Mouse (Mus musculus) liver, embryonic 11.5 days (tissue): Measurements from ENCODE around the gene Asxl2. TPM values are rescaled to one million over a fixed set of nuclear protein-coding genes. Genes with fewer than 3 reads are reported as not detected.
A peak's percentile ranks its signal among the peaks of the same experiment; 100 is the strongest.

Experiments used
- ATAC-seq: fragments of 200-750 bp; cut with Nextera tagmentation; replicated peaks from 2 replicates; pipeline ENCODE4 v1.8.0; 2017; ENCODE audit warnings: moderate number of reproducible peaks, mild to moderate bottlenecking, moderate TSS enrichment, moderate library complexity; ENCODE audit not compliant: low FRiP score
- DNase-seq: peaks from one replicate; pipeline ENCODE4 v3.0.0-alpha.2; 2017; ENCODE audit warnings: low spot score
- H3K27ac ChIP-seq: fragments of 300-500 bp; sonication (generic); 2 replicates; pipeline ENCODE4 v1.5.1; 2014; ENCODE audit warnings: mild to moderate bottlenecking, low read depth, low read length, control low read depth
- H3K27me3 ChIP-seq: fragments of 300-500 bp; sonication (generic); replicated peaks from 2 replicates; pipeline ENCODE4 v1.6.1; 2014; ENCODE audit warnings: low read length, mixed read lengths; ENCODE audit not compliant: control insufficient read depth, insufficient read depth
- H3K36me3 ChIP-seq: fragments of 300-500 bp; sonication (generic); 2 replicates; pipeline ENCODE4 v1.6.1; 2014; ENCODE audit warnings: mild to moderate bottlenecking, low read length, moderate library complexity, mixed read lengths; ENCODE audit not compliant: control insufficient read depth, insufficient read depth
- H3K4me1 ChIP-seq: fragments of 300-500 bp; sonication (generic); replicated peaks from 2 replicates; pipeline ENCODE4 v1.6.1; 2014; ENCODE audit warnings: low read length, mixed read lengths; ENCODE audit not compliant: control insufficient read depth, insufficient read depth
- H3K4me2 ChIP-seq: fragments of 300-500 bp; sonication (generic); 2 replicates; pipeline ENCODE4 v1.6.1; 2014; ENCODE audit warnings: mild to moderate bottlenecking, control low read depth, moderate library complexity
- H3K4me3 ChIP-seq: fragments of 300-500 bp; sonication (generic); 2 replicates; pipeline ENCODE4 v1.5.1; 2014; ENCODE audit warnings: low read depth, low read length, control low read depth
- H3K9ac ChIP-seq: fragments of 300-500 bp; sonication (generic); 2 replicates; pipeline ENCODE4 v1.6.1; 2014; ENCODE audit warnings: low read depth, low read length, control low read depth
- H3K9me3 ChIP-seq: fragments of 300-500 bp; sonication (generic); 2 replicates; pipeline ENCODE4 v1.6.1; 2016; ENCODE audit warnings: low read length, inconsistent platforms, mixed read lengths; ENCODE audit not compliant: control insufficient read depth
- WGBS: fragments of 180-500 bp; shearing (Covaris S2); extraction: QIAGEN DNeasy Blood & Tissue Kit; methylation state at CpG from one replicate; pipeline ENCODE4 v1.1.7; 2014; 5-methylcytosine and 5-hydroxymethylcytosine counted together
- polyA plus RNA-seq: library from polyadenylated mRNA; unstranded; fragments of >200 nt; fragmentation: Nextera tagmentation; extraction: Ambion mirVana; gene quantifications from 2 replicates; pipeline ENCODE4 v1.2.1, GENCODE M21; 2014

The Asxl2 gene
- polyA plus RNA-seq, 1 experiment from 2014 or later, result 21.4 TPM

GRCm38 (mm10) chr12:3422786-3423185, 3.9 kb upstream of the Asxl2 start:
- H3K4me1 ChIP-seq, result peaks cover 6% of the 10 kb centered on the region; the same call in 1 of the 2 replicates
- no peak overlapping the region for H3K9ac ChIP-seq
- H3K27ac ChIP-seq, result no peak overlapping the region
- WGBS, result 86% methylated on average over 1 of the region's 1 CpGs
- no peak overlapping the region for H3K4me3 ChIP-seq
- no peaks in the 10 kb centered on the region for H3K9me3 ChIP-seq
- peaks cover 10% of the 10 kb centered on the region; the same call in 1 of the 2 replicates for H3K36me3 ChIP-seq
- DNase-seq (no peak), ATAC-seq (no peak)
- H3K27me3 ChIP-seq, result no peaks in the 10 kb centered on the region
- no peak overlapping the region for H3K4me2 ChIP-seq

GRCm38 (mm10) chr12:3424179-3424578, 2.5 kb upstream of the Asxl2 start:
- Histone ChIP-seq H3K4me2 (peak overlapping the region; percentile 87), H3K27ac (no peak overlapping the region), H3K4me3 (no peak overlapping the region), H3K9me3 (no peaks in the 10 kb centered on the region), H3K36me3 (0 out of 2 replicates have a peak, but pooled peaks cover 6% of the 10 kb centered on the region), H3K4me1 (peaks cover 9% of the 10 kb centered on the region), H3K9ac (peak overlapping the region; percentile 30; the same call in 1 of the 2 replicates), H3K27me3 (no peaks in the 10 kb centered on the region)
- DNase-seq, result no peak
- 79% methylated on average over 2 of the region's 2 CpGs for WGBS
- no peak for ATAC-seq

GRCm38 (mm10) chr12:3425375-3426341, 999 bp upstream of the Asxl2 start:
- Histone ChIP-seq H3K27me3 (no peaks in the 10 kb centered on the region), H3K4me1 (peaks cover 18% of the 10 kb centered on the region), H3K27ac (peak overlapping the region; percentile 100), H3K36me3 (0 out of 2 replicates have a peak, but pooled peaks cover 6% of the 10 kb centered on the region), H3K9ac (peak overlapping the region; percentile 69), H3K4me3 (peak overlapping the region; percentile 99), H3K4me2 (peak overlapping the region; percentile 87), H3K9me3 (no peaks in the 10 kb centered on the region)
- WGBS, result 32% methylated on average over 15 of the region's 15 CpGs
- peak; percentile 44 for ATAC-seq
- no peak for DNase-seq

- Histone ChIP-seq H3K9ac (peak overlapping the region; percentile 99), H3K4me2 (peak overlapping the region; percentile 87), H3K9me3 (no peaks in the 10 kb centered on the region), H3K27ac (peak overlapping the region; percentile 100), H3K4me1 (peaks cover 18% of the 10 kb centered on the region), H3K36me3 (peaks cover 5% of the 10 kb centered on the region; the same call in 1 of the 2 replicates), H3K4me3 (peak overlapping the region; percentile 99), H3K27me3 (no peaks in the 10 kb centered on the region)
- ATAC-seq (peak; percentile 65), DNase-seq (peak; percentile 86)
- under 1% methylated on average over 65 of the region's 65 CpGs for WGBS
Measured at GRCm38 (mm10) chr12:3427067-3427889, 621 bp downstream of the Asxl2 start.

GRCm38 (mm10) chr12:3427891-3428775, 1.5 kb downstream of the Asxl2 start:
- 55% methylated on average over 11 of the region's 11 CpGs for WGBS
- Histone ChIP-seq H3K9ac (peak overlapping the region; percentile 99; the same call in 1 of the 2 replicates), H3K27me3 (no peaks in the 10 kb centered on the region)

GRCm38 (mm10) chr12:3429681-3430442, 3.2 kb downstream of the Asxl2 start:
- Histone ChIP-seq H3K4me3 (no peak overlapping the region), H3K9me3 (no peaks in the 10 kb centered on the region), H3K4me1 (peaks cover 18% of the 10 kb centered on the region), H3K9ac (no peak overlapping the region), H3K36me3 (peaks cover 2% of the 10 kb centered on the region; the same call in 1 of the 2 replicates), H3K4me2 (peak overlapping the region; percentile 47), H3K27me3 (no peaks in the 10 kb centered on the region), H3K27ac (no peak overlapping the region)
- DNase-seq (no peak), ATAC-seq (no peak)
- WGBS, result 73% methylated on average over 2 of the region's 2 CpGs

More at GRCm38 (mm10) chr12:3427891-3428775, 1.5 kb downstream of the Asxl2 start:
- no peaks in the 10 kb centered on the region for H3K9me3 ChIP-seq
- H3K27ac ChIP-seq, result peak overlapping the region; percentile 100
- peaks cover 18% of the 10 kb centered on the region for H3K4me1 ChIP-seq
- peaks cover 2% of the 10 kb centered on the region; the same call in 1 of the 2 replicates for H3K36me3 ChIP-seq
- DNase-seq (no peak), ATAC-seq (no peak)
- H3K4me3 ChIP-seq, result peak overlapping the region; percentile 99
- peak overlapping the region; percentile 87 for H3K4me2 ChIP-seq

GRCm38 (mm10) chr12:3430443-3430753, 3.7 kb downstream of the Asxl2 start:
- Histone ChIP-seq H3K4me3 (no peak overlapping the region), H3K9ac (no peak overlapping the region), H3K27ac (no peak overlapping the region), H3K9me3 (no peaks in the 10 kb centered on the region), H3K4me2 (no peak overlapping the region; the same call in 1 of the 2 replicates), H3K4me1 (peaks cover 12% of the 10 kb centered on the region), H3K36me3 (peaks cover 2% of the 10 kb centered on the region; the same call in 1 of the 2 replicates), H3K27me3 (no peaks in the 10 kb centered on the region)
- no peak for DNase-seq
- no peak for ATAC-seq
